Mouse (Mus musculus) gastrocnemius, postnatal 14 days (tissue): ENCODE data around the gene Mtmr4. TPM values are rescaled to one million over a fixed set of nuclear protein-coding genes. Genes with fewer than 3 reads are reported as not detected.
A peak's percentile ranks its signal among the peaks of the same experiment; 100 is the strongest.

Experiments used
- DNase-seq: peaks from one replicate; pipeline ENCODE4 v3.0.0; 2021; ENCODE audit warnings: mixed read lengths
- intact Hi-C: fragments of 180-260 bp; cut with DNase I; formaldehyde crosslinking; loops from one replicate; pipeline ENCODE4 v1.15.1; 2025; ENCODE audit warnings: low total_unique reads
- total RNA-seq, 2 experiments: library from RNA; stranded (reverse); gene quantifications; 2 replicates each; pipeline ENCODE4 v1.2.3; 2021

Gene Mtmr4
- total RNA-seq, 2 experiments from 2014 or later = 9.5 to 12.4 TPM

- intact Hi-C loops = no loop called here
- no peak for DNase-seq
Observed at GRCm38 (mm10) chr11:87580543-87581085, 11.3 kb upstream of the Mtmr4 start.

GRCm38 (mm10) chr11:87581161-87581865 is 10.6 kb upstream of the Mtmr4 start:
- no peak for DNase-seq
- intact Hi-C loops = no loop called here

GRCm38 (mm10) chr11:87581933-87582710 is 9.8 kb upstream of the Mtmr4 start:
- DNase-seq = no peak
- intact Hi-C loops = no loop called here

- intact Hi-C loops = no loop called here
Observed at GRCm38 (mm10) chr11:87583291-87584034, 8.5 kb upstream of the Mtmr4 start.

GRCm38 (mm10) chr11:87584711-87585505 is 7.1 kb upstream of the Mtmr4 start:
- DNase-seq = peak; percentile 61
- intact Hi-C loops = no loop called here

More at GRCm38 (mm10) chr11:87583291-87584034, 8.5 kb upstream of the Mtmr4 start:
- DNase-seq = no peak

GRCm38 (mm10) chr11:87587211-87587874 is 4.6 kb upstream of the Mtmr4 start:
- intact Hi-C loops = no loop called here
- DNase-seq = no peak

GRCm38 (mm10) chr11:87589605-87590004 is 2.4 kb upstream of the Mtmr4 start:
- no peak for DNase-seq
- intact Hi-C loops = no loop called here

GRCm38 (mm10) chr11:87590841-87591525 is 979 bp upstream of the Mtmr4 start:
- DNase-seq = no peak
- intact Hi-C loops = no loop called here

- DNase-seq = no peak
- intact Hi-C loops = no loop called here
Observed at GRCm38 (mm10) chr11:87592354-87592695, 363 bp downstream of the Mtmr4 start.

GRCm38 (mm10) chr11:87592713-87593598 is 994 bp downstream of the Mtmr4 start:
- no peak for DNase-seq
- intact Hi-C loops = no loop called here

GRCm38 (mm10) chr11:87595327-87595841 is 3.4 kb downstream of the Mtmr4 start:
- peak; percentile 88 for DNase-seq
- intact Hi-C loops = no loop called here

- DNase-seq = no peak
Observed at GRCm38 (mm10) chr11:87595976-87596375, 4.0 kb downstream of the Mtmr4 start.

GRCm38 (mm10) chr11:87596492-87596891 is 4.5 kb downstream of the Mtmr4 start:
- intact Hi-C loops = no loop called here
- DNase-seq = no peak

More at GRCm38 (mm10) chr11:87595976-87596375, 4.0 kb downstream of the Mtmr4 start:
- intact Hi-C loops = no loop called here

GRCm38 (mm10) chr11:87597061-87597460 is 5.1 kb downstream of the Mtmr4 start:
- no peak for DNase-seq
- intact Hi-C loops = no loop called here

- intact Hi-C loops = no loop called here
- no peak for DNase-seq
Observed at GRCm38 (mm10) chr11:87599395-87600089, 7.6 kb downstream of the Mtmr4 start.

GRCm38 (mm10) chr11:87600322-87600853 is 8.4 kb downstream of the Mtmr4 start:
- intact Hi-C loops = no loop called here

More at GRCm38 (mm10) chr11:87600322-87600853, 8.4 kb downstream of the Mtmr4 start:
- DNase-seq = no peak
